Mouse (Mus musculus) liver, embryonic 11.5 days (tissue): ENCODE measurements at regions not wholly inside any gene's neighbourhood (a gene's known extent, or its start where the extent isn't known, plus 50 kb on each side); places are given as distances from the start of the nearest gene placed in this dataset.
"Not testable (repeated sequence)": the region's sequence is repeated elsewhere in the genome, so short reads cannot be mapped to it uniquely, and the experiment has no call there.

Source experiments
- ATAC-seq: fragments of 200-750 bp; cut with Nextera tagmentation; replicated peaks from 2 replicates; pipeline ENCODE4 v1.8.0; 2017; ENCODE audit warnings: moderate number of reproducible peaks, mild to moderate bottlenecking, moderate TSS enrichment, moderate library complexity; ENCODE audit not compliant: low FRiP score
- DNase-seq: peaks from one replicate; pipeline ENCODE4 v3.0.0-alpha.2; 2017; ENCODE audit warnings: low spot score
- H3K27ac ChIP-seq: fragments of 300-500 bp; sonication (generic); 2 replicates; pipeline ENCODE4 v1.5.1; 2014; ENCODE audit warnings: mild to moderate bottlenecking, low read depth, low read length, control low read depth
- H3K27me3 ChIP-seq: fragments of 300-500 bp; sonication (generic); replicated peaks from 2 replicates; pipeline ENCODE4 v1.6.1; 2014; ENCODE audit warnings: low read length, mixed read lengths; ENCODE audit not compliant: control insufficient read depth, insufficient read depth
- H3K36me3 ChIP-seq: fragments of 300-500 bp; sonication (generic); 2 replicates; pipeline ENCODE4 v1.6.1; 2014; ENCODE audit warnings: mild to moderate bottlenecking, low read length, moderate library complexity, mixed read lengths; ENCODE audit not compliant: control insufficient read depth, insufficient read depth
- H3K4me1 ChIP-seq: fragments of 300-500 bp; sonication (generic); replicated peaks from 2 replicates; pipeline ENCODE4 v1.6.1; 2014; ENCODE audit warnings: low read length, mixed read lengths; ENCODE audit not compliant: control insufficient read depth, insufficient read depth
- H3K4me2 ChIP-seq: fragments of 300-500 bp; sonication (generic); 2 replicates; pipeline ENCODE4 v1.6.1; 2014; ENCODE audit warnings: mild to moderate bottlenecking, control low read depth, moderate library complexity
- H3K4me3 ChIP-seq: fragments of 300-500 bp; sonication (generic); 2 replicates; pipeline ENCODE4 v1.5.1; 2014; ENCODE audit warnings: low read depth, low read length, control low read depth
- H3K9ac ChIP-seq: fragments of 300-500 bp; sonication (generic); 2 replicates; pipeline ENCODE4 v1.6.1; 2014; ENCODE audit warnings: low read depth, low read length, control low read depth
- H3K9me3 ChIP-seq: fragments of 300-500 bp; sonication (generic); 2 replicates; pipeline ENCODE4 v1.6.1; 2016; ENCODE audit warnings: low read length, inconsistent platforms, mixed read lengths; ENCODE audit not compliant: control insufficient read depth
- WGBS: fragments of 180-500 bp; shearing (Covaris S2); extraction: QIAGEN DNeasy Blood & Tissue Kit; methylation state at CpG from one replicate; pipeline ENCODE4 v1.1.7; 2014; 5-methylcytosine and 5-hydroxymethylcytosine counted together

DNA sequence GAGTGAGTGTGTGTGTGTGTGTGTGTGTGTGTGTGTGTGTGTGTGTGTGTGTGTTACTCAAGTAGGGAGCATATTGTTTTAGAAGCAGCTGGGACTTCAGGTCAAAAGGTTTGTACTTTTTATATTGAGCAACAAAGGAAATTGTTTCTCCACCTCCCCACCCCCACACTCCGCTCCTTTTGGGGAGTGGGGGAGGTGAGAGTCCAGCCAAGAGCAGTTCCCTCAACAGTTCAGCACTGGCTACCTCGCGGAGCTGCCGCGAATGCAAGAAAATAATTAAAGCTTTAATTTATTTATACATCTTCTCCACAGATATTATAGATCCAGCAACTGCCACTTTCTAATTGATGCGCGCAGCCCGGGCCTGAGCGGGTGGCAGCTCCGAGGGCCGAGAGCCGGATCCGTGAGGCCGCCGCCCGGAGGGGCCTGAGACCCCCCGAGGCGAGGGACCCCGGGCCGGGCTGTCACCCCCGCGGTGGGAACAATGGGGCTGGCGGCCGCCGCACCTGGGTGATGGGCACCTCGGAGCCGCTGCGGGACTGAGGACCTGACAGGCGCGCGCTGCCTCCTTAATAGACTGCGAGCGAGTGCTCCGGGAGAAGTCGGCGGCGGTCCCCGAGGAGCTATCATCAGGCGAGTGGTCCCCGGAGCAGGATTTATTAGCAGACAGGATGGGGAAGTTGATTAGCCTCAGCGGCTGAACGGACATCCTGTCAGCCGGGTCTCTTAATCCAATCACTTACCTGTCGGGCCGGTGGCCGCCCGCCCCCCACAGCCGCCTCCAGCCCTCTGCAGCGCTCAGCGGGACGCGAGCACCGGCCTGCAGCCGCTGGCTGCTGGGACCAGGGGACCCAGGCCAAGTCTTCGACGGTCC, 124.4 kb downstream of the Melk start:
- WGBS, result 1% methylated on average over 56 of the region's 56 CpGs
- no peak for ATAC-seq

GRCm38 (mm10) chr4:44434593-44434992, 133.9 kb downstream of the Melk start:
- Histone ChIP-seq H3K9me3 (no peaks in the 10 kb centered on the region), H3K27me3 (no peaks in the 10 kb centered on the region), H3K4me2 (no peak overlapping the region), H3K4me3 (no peak overlapping the region), H3K27ac (no peak overlapping the region), H3K36me3 (no peaks in the 10 kb centered on the region), H3K4me1 (no peaks in the 10 kb centered on the region), H3K9ac (no peak overlapping the region)
- no peak for DNase-seq
- no peak for ATAC-seq
- WGBS, result 34% methylated on average over 9 of the region's 9 CpGs

More for the DNA sequence above, 124.4 kb downstream of the Melk start:
- no peaks in the 10 kb centered on the region for H3K9me3 ChIP-seq
- H3K36me3 ChIP-seq, result no peaks in the 10 kb centered on the region
- H3K9ac ChIP-seq, result no peak overlapping the region
- DNase-seq, result peak; percentile 37
- H3K4me2 ChIP-seq, result peak overlapping the region; percentile 67
- peak overlapping the region; percentile 34 for H3K4me3 ChIP-seq
- H3K4me1 ChIP-seq, result 0 out of 2 replicates have a peak, but pooled peaks cover 2% of the 10 kb centered on the region
- H3K27ac ChIP-seq, result no peak overlapping the region
- H3K27me3 ChIP-seq, result peaks cover 47% of the 10 kb centered on the region

GRCm38 (mm10) chr4:44445511-44445910, 144.8 kb downstream of the Melk start:
- no peak for DNase-seq

GRCm38 (mm10) chr4:44450881-44451532, 150.3 kb downstream of the Melk start:
- no peaks in the 10 kb centered on the region; the same call in 1 of the 2 replicates for H3K27me3 ChIP-seq
- no peak overlapping the region for H3K4me3 ChIP-seq
- no peak for DNase-seq
- no peaks in the 10 kb centered on the region; the same call in 1 of the 2 replicates for H3K9me3 ChIP-seq
- H3K4me2 ChIP-seq, result no peak overlapping the region
- 68% methylated on average over 10 of the region's 10 CpGs for WGBS
- no peaks in the 10 kb centered on the region for H3K36me3 ChIP-seq
- ATAC-seq, result no peak
- H3K27ac ChIP-seq, result no peak overlapping the region
- no peak overlapping the region for H3K9ac ChIP-seq
- H3K4me1 ChIP-seq, result no peaks in the 10 kb centered on the region

More at GRCm38 (mm10) chr4:44445511-44445910, 144.8 kb downstream of the Melk start:
- Histone ChIP-seq H3K4me1 (no peaks in the 10 kb centered on the region), H3K9ac (no peak overlapping the region), H3K9me3 (no peaks in the 10 kb centered on the region), H3K27ac (no peak overlapping the region), H3K4me3 (no peak overlapping the region), H3K27me3 (no peaks in the 10 kb centered on the region; the same call in 1 of the 2 replicates), H3K4me2 (no peak overlapping the region), H3K36me3 (no peaks in the 10 kb centered on the region)
- ATAC-seq, result no peak
- 51% methylated on average over 4 of the region's 4 CpGs for WGBS

DNA sequence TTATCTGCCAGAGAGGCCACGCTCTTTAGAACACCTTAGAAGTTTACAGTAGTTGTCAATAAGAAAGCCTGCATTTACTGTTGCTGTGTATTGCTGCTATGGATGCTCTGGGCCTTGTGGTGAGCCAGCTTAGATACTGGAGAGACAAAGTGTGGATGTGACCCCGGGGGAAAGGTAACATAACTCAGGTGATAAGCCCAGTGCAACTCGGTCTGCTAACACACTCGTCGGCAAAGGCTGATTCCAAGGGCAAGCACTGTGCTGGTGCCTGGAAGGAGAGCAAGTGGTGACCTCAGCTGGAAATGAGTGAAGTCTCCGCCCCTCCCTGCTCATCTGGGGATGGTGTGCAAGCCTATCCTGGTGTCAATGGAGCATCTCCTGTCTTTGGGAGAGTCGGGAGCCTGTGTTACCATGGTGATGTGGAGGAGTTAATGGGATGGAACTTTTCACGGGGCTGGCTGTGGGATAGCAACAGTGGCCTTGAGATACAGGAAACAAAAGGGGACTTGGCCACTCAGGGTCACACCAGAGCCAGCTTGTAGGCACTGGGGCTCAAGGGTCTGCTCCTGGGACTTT, 151.5 kb downstream of the Melk start:
- WGBS, result 54% methylated on average over 8 of the region's 8 CpGs
- no peak for ATAC-seq
- no peak overlapping the region for H3K27ac ChIP-seq
- DNase-seq, result no peak
- H3K9ac ChIP-seq, result no peak overlapping the region
- no peaks in the 10 kb centered on the region; the same call in 1 of the 2 replicates for H3K27me3 ChIP-seq
- no peaks in the 10 kb centered on the region for H3K4me1 ChIP-seq
- H3K4me3 ChIP-seq, result no peak overlapping the region
- no peak overlapping the region for H3K4me2 ChIP-seq
- no peaks in the 10 kb centered on the region; the same call in 1 of the 2 replicates for H3K9me3 ChIP-seq
- H3K36me3 ChIP-seq, result no peaks in the 10 kb centered on the region

DNA sequence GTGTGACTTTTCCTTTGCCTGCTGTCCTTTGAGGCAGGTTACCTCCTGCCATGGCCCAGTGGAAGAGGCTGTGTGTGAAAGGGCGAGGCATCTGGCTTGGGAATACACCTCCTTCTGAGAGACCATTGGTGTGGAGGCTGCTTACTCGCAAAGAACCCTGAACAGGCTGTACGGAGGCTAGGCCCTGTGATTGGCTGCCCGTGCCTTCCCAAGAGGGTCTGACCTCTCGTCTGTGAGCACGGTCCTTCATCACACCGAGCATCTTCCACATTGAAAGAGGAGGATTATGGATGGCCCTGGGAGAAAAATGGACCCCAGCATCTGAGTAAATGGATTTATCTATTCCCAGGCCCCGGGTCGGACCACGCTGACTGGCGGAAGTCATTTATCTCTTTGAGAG, 152.9 kb downstream of the Melk start:
- H3K27me3 ChIP-seq, result no peaks in the 10 kb centered on the region; the same call in 1 of the 2 replicates
- no peak overlapping the region for H3K4me3 ChIP-seq
- ATAC-seq (no peak), DNase-seq (no peak)
- H3K27ac ChIP-seq, result no peak overlapping the region
- H3K9ac ChIP-seq, result no peak overlapping the region
- no peaks in the 10 kb centered on the region for H3K36me3 ChIP-seq
- WGBS, result 86% methylated on average over 11 of the region's 11 CpGs
- no peak overlapping the region for H3K4me2 ChIP-seq
- no peaks in the 10 kb centered on the region for H3K4me1 ChIP-seq
- no peaks in the 10 kb centered on the region; the same call in 1 of the 2 replicates for H3K9me3 ChIP-seq

- no peak overlapping the region for H3K9ac ChIP-seq
- no peaks in the 10 kb centered on the region for H3K36me3 ChIP-seq
- no peak overlapping the region for H3K27ac ChIP-seq
- WGBS, result 85% methylated on average over 2 of the region's 2 CpGs
- no peaks in the 10 kb centered on the region for H3K27me3 ChIP-seq
- H3K4me2 ChIP-seq, result no peak overlapping the region
- no peak for ATAC-seq
- no peak overlapping the region for H3K4me3 ChIP-seq
- H3K9me3 ChIP-seq, result no peaks in the 10 kb centered on the region; the same call in 1 of the 2 replicates
- no peaks in the 10 kb centered on the region for H3K4me1 ChIP-seq
- DNase-seq, result no peak
Observed at GRCm38 (mm10) chr4:44455851-44456250, 155.2 kb downstream of the Melk start.

GRCm38 (mm10) chr4:44473511-44473910, 172.8 kb downstream of the Melk start:
- 82% methylated on average over 21 of the region's 21 CpGs for WGBS
- not testable (repeated sequence) for H3K9ac ChIP-seq, ATAC-seq, H3K4me3 ChIP-seq, H3K4me2 ChIP-seq, H3K9me3 ChIP-seq, H3K27me3 ChIP-seq, H3K27ac ChIP-seq, H3K36me3 ChIP-seq, H3K4me1 ChIP-seq, DNase-seq
